Mouse (Mus musculus) olfactory bulb, adult 2 months (tissue): ENCODE measurements around the gene B830017H08Rik.

Source experiments
- CTCF ChIP-seq: fragments of 200-500 bp; IDR thresholded peaks from 2 replicates; pipeline ENCODE4 v1.5.1; 2012; ENCODE audit warnings: low read depth, mild to moderate bottlenecking, low read length, moderate library complexity; ENCODE audit not compliant: insufficient read depth
- POLR2A ChIP-seq: fragments of 200-500 bp; IDR thresholded peaks from 2 replicates; pipeline ENCODE4 v1.6.1; 2012; ENCODE audit warnings: mild to moderate bottlenecking, low read depth, low read length, moderate library complexity; ENCODE audit not compliant: insufficient read depth

DNA sequence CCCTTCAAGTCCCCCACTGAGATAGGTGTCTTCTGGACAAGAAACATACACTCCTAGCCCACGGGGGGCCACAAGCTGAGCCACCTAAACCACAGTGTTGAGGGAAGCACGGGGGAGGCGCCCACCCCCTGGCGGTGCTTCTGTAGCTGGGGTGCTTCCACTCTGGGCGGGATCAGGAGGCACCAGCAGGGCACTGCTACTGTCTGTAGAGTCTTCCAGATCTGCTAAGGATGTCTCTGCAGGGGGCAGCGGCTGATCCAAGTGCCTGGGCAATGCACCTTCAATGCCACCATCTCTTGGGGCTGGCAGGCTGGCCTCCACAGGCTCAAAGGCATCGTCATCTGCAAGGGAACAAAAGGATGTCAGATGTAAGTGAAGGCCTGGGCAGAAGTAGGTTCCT is 9.5 kb downstream of the B830017H08Rik start:
- TF ChIP-seq POLR2A (no peak), CTCF (no peak)
